Mouse (Mus musculus) brown adipose tissue, adult 24 weeks (tissue): Measurements from ENCODE around the gene Alpk3. TPM values are rescaled to one million over a fixed set of nuclear protein-coding genes. Genes with fewer than 3 reads are reported as not detected.

Experiments
- H3K27ac ChIP-seq: fragments of 200-500 bp; replicated peaks from 2 replicates; pipeline ENCODE4 v1.5.1; 2012; ENCODE audit warnings: low read depth, mild to moderate bottlenecking, low read length
- H3K4me1 ChIP-seq: fragments of 200-500 bp; 2 replicates; pipeline ENCODE4 v1.6.1; 2012; ENCODE audit warnings: low read length, mixed read lengths; ENCODE audit not compliant: control insufficient read depth, insufficient read depth, insufficient read length
- H3K4me3 ChIP-seq: fragments of 200-500 bp; 2 replicates; pipeline ENCODE4 v1.5.1; 2012; ENCODE audit warnings: low read depth, mild to moderate bottlenecking, low read length, moderate library complexity; ENCODE audit not compliant: insufficient read depth
- polyA plus RNA-seq: library from polyadenylated mRNA; stranded (reverse); fragments of >200 nt; gene quantifications from 2 replicates; pipeline ENCODE4 v1.2.4, GENCODE M21; 2012; ENCODE audit not compliant: missing spikeins, insufficient read depth, insufficient read length

Alpk3 gene
- polyA plus RNA-seq, 1 experiment = 0.83 TPM

GRCm38 (mm10) chr7:81058712-81059154, 1.3 kb downstream of the Alpk3 start:
- Histone ChIP-seq H3K4me3 (no peak overlapping the region), H3K27ac (peak overlapping the region; percentile 12), H3K4me1 (peaks cover 10% of the 10 kb centered on the region; the same call in 1 of the 2 replicates)

- Histone ChIP-seq H3K4me1 (peaks cover 10% of the 10 kb centered on the region; the same call in 1 of the 2 replicates), H3K4me3 (no peak overlapping the region), H3K27ac (no peak overlapping the region)
These were observed 2.0 kb downstream of the Alpk3 start for GRCm38 (mm10) chr7:81059388-81059787.

GRCm38 (mm10) chr7:81060908-81061307, 3.5 kb downstream of the Alpk3 start:
- H3K27ac ChIP-seq = no peak overlapping the region
- H3K4me3 ChIP-seq = no peak overlapping the region
- peaks cover 10% of the 10 kb centered on the region; the same call in 1 of the 2 replicates for H3K4me1 ChIP-seq

GRCm38 (mm10) chr7:81061936-81062335, 4.5 kb downstream of the Alpk3 start:
- Histone ChIP-seq H3K4me1 (peaks cover 10% of the 10 kb centered on the region; the same call in 1 of the 2 replicates), H3K27ac (no peak overlapping the region), H3K4me3 (no peak overlapping the region)

GRCm38 (mm10) chr7:81063332-81063731, 5.9 kb downstream of the Alpk3 start:
- Histone ChIP-seq H3K4me3 (no peak overlapping the region), H3K27ac (no peak overlapping the region), H3K4me1 (peaks cover 9% of the 10 kb centered on the region; the same call in 1 of the 2 replicates)

- Histone ChIP-seq H3K4me1 (peaks cover 3% of the 10 kb centered on the region; the same call in 1 of the 2 replicates), H3K4me3 (no peak overlapping the region), H3K27ac (no peak overlapping the region)
These were observed 9.3 kb downstream of the Alpk3 start for GRCm38 (mm10) chr7:81066714-81067113.

- H3K4me1 ChIP-seq = peaks cover 6% of the 10 kb centered on the region
- no peak overlapping the region for H3K4me3 ChIP-seq
- H3K27ac ChIP-seq = peak overlapping the region; percentile 19
These were observed 15.1 kb downstream of the Alpk3 start for GRCm38 (mm10) chr7:81072463-81072862.

GRCm38 (mm10) chr7:81073273-81073672, 15.9 kb downstream of the Alpk3 start:
- 0 out of 2 replicates have a peak overlapping the region, but pooled peaks have one; percentile 19 for H3K27ac ChIP-seq
- H3K4me1 ChIP-seq = peaks cover 6% of the 10 kb centered on the region
- H3K4me3 ChIP-seq = no peak overlapping the region

- Histone ChIP-seq H3K27ac (no peak overlapping the region), H3K4me3 (no peak overlapping the region), H3K4me1 (peaks cover 6% of the 10 kb centered on the region)
These were observed 17.1 kb downstream of the Alpk3 start for GRCm38 (mm10) chr7:81074546-81074945.

- H3K4me3 ChIP-seq = no peak overlapping the region
- H3K4me1 ChIP-seq = peaks cover 6% of the 10 kb centered on the region
- H3K27ac ChIP-seq = no peak overlapping the region; the same call in 1 of the 2 replicates
These were observed 17.9 kb downstream of the Alpk3 start for GRCm38 (mm10) chr7:81075299-81075698.

- peaks cover 7% of the 10 kb centered on the region for H3K4me1 ChIP-seq
- H3K4me3 ChIP-seq = no peak overlapping the region
- H3K27ac ChIP-seq = no peak overlapping the region; the same call in 1 of the 2 replicates
These were observed 18.3 kb downstream of the Alpk3 start for GRCm38 (mm10) chr7:81075732-81076131.

GRCm38 (mm10) chr7:81077009-81077408, 19.6 kb downstream of the Alpk3 start:
- no peak overlapping the region for H3K27ac ChIP-seq
- H3K4me1 ChIP-seq = peaks cover 11% of the 10 kb centered on the region
- H3K4me3 ChIP-seq = no peak overlapping the region

- Histone ChIP-seq H3K27ac (no peak overlapping the region), H3K4me3 (no peak overlapping the region), H3K4me1 (peaks cover 11% of the 10 kb centered on the region)
These were observed 21.3 kb downstream of the Alpk3 start for GRCm38 (mm10) chr7:81078740-81079139.

- H3K4me3 ChIP-seq = no peak overlapping the region
- no peaks in the 10 kb centered on the region for H3K4me1 ChIP-seq
- no peak overlapping the region for H3K27ac ChIP-seq
These were observed 36.1 kb downstream of the Alpk3 start for GRCm38 (mm10) chr7:81093420-81093965.

- Histone ChIP-seq H3K4me3 (no peak overlapping the region), H3K27ac (no peak overlapping the region), H3K4me1 (no peaks in the 10 kb centered on the region)
These were observed 36.8 kb downstream of the Alpk3 start for GRCm38 (mm10) chr7:81094104-81094757.

- no peak overlapping the region for H3K4me3 ChIP-seq
- H3K27ac ChIP-seq = no peak overlapping the region
- H3K4me1 ChIP-seq = peaks cover 6% of the 10 kb centered on the region
These were observed 42.9 kb downstream of the Alpk3 start for GRCm38 (mm10) chr7:81100341-81100740.
